Mouse (Mus musculus) megakaryocyte-erythroid progenitor cell, adult 5-6 weeks (primary cell): ENCODE measurements around the gene Gm7324. TPM values are rescaled to one million over a fixed set of nuclear protein-coding genes. Genes with fewer than 3 reads are reported as not detected.
"Not testable (repeated sequence)": the region's sequence is repeated elsewhere in the genome, so short reads cannot be mapped to it uniquely, and the experiment has no call there.

ENCODE experiments used
- ATAC-seq: replicated peaks from 2 replicates; pipeline ENCODE4 v1.8.0; 2016; ENCODE audit warnings: mild to moderate bottlenecking, inconsistent platforms; ENCODE audit not compliant: severe bottlenecking, poor library complexity, low FRiP score, low TSS enrichment
- total RNA-seq, 2 experiments: library from RNA; stranded (forward) in 1 of 2; stranded (reverse) in 1 of 2; fragments of 200-1000, 215-1000 nt in 1 of 2; fragments of >200 nt in 1 of 2; fragmentation: Nextera tagmentation in 1 of 2; gene quantifications; 2 replicates each; pipeline ENCODE4 v1.2.3; 2014 to 2017

Gene Gm7324
- 1.5 and 3.7 TPM in 2 replicates for total RNA-seq (2014; fragmentation: Nextera tagmentation)
- total RNA-seq (2017), result 0.19 and 6.1 TPM in 2 replicates

GRCm38 (mm10) chr14:43697621-43698020 lies at the start of gene Gm7324:
Gm7324 (plus strand) TSS chr14:43697828.
- not testable (repeated sequence) for ATAC-seq

- not testable (repeated sequence) for ATAC-seq
These were observed 20.5 kb upstream of the Gm7324 start, which contains the start of gene Gm8165 for GRCm38 (mm10) chr14:43677099-43677498. Gm8165 (minus strand) TSS chr14:43677199.

- ATAC-seq, result not testable (repeated sequence)
These were observed 29.8 kb downstream of the Gm7324 start, which contains the start of gene Gm16506 for GRCm38 (mm10) chr14:43727385-43727784. Gm16506 (minus strand) TSS chr14:43727485.

GRCm38 (mm10) chr14:43747566-43747965 lies 49.9 kb downstream of the Gm7324 start, which contains the start of gene Gm6526:
Gm6526 (plus strand) TSS chr14:43747866.
- not testable (repeated sequence) for ATAC-seq

Other genes with a start within 250 kb of the Gm7324 start
- not detected in 2 replicates for gene Gm5799, start 154.3 kb upstream of the Gm7324 start, total RNA-seq (2014; fragmentation: Nextera tagmentation)
- gene Gm5799, start 154.3 kb upstream of the Gm7324 start, total RNA-seq (2017), result not detected in 2 replicates
- gene Gm17654, start 118.7 kb upstream of the Gm7324 start, total RNA-seq (2014; fragmentation: Nextera tagmentation), result not detected in 2 replicates
- gene Gm17654, start 118.7 kb upstream of the Gm7324 start, total RNA-seq (2017), result not detected in 2 replicates
- not detected in 2 replicates for gene Gm10375, start 89.8 kb upstream of the Gm7324 start, total RNA-seq (2014; fragmentation: Nextera tagmentation)
- not detected in 2 replicates for gene Gm10375, start 89.8 kb upstream of the Gm7324 start, total RNA-seq (2017)
- not detected in 2 replicates for gene Gm8165, start 20.6 kb upstream of the Gm7324 start, total RNA-seq (2014; fragmentation: Nextera tagmentation)
- not detected in 2 replicates for gene Gm8165, start 20.6 kb upstream of the Gm7324 start, total RNA-seq (2017)
- gene Gm16506, start 29.7 kb downstream of the Gm7324 start, total RNA-seq (2014; fragmentation: Nextera tagmentation), result not detected in 2 replicates
- gene Gm16506, start 29.7 kb downstream of the Gm7324 start, total RNA-seq (2017), result not detected in 2 replicates
- not detected in 2 replicates for gene Gm6526, start 50.0 kb downstream of the Gm7324 start, total RNA-seq (2014; fragmentation: Nextera tagmentation)
- not detected in 2 replicates for gene Gm6526, start 50.0 kb downstream of the Gm7324 start, total RNA-seq (2017)
- gene Gm8180, start 86.9 kb downstream of the Gm7324 start, total RNA-seq (2014; fragmentation: Nextera tagmentation), result not detected in 2 replicates
- not detected in 2 replicates for gene Gm8180, start 86.9 kb downstream of the Gm7324 start, total RNA-seq (2017)
- gene Ear1, start 177.7 kb downstream of the Gm7324 start, total RNA-seq (2014; fragmentation: Nextera tagmentation), result not detected in 2 replicates
- not detected in 2 replicates for gene Ear1, start 177.7 kb downstream of the Gm7324 start, total RNA-seq (2017)
- not detected in 2 replicates for gene Ear10, start 225.7 kb downstream of the Gm7324 start, total RNA-seq (2014; fragmentation: Nextera tagmentation)
- gene Ear10, start 225.7 kb downstream of the Gm7324 start, total RNA-seq (2017), result not detected in 2 replicates
- 9.8 and 13.6 TPM in 2 replicates for gene Gm8113, start 227.6 kb downstream of the Gm7324 start, total RNA-seq (2014; fragmentation: Nextera tagmentation)
- 5.1 and 5.2 TPM in 2 replicates for gene Gm8113, start 227.6 kb downstream of the Gm7324 start, total RNA-seq (2017)